Mouse (Mus musculus) forebrain, embryonic 14.5 days (tissue): ENCODE results near the gene Mrpl11. TPM values are rescaled to one million over a fixed set of nuclear protein-coding genes. Genes with fewer than 3 reads are reported as not detected.
"Not testable (repeated sequence)": the region's sequence is repeated elsewhere in the genome, so short reads cannot be mapped to it uniquely, and the experiment has no call there.

Experiments
- ATAC-seq: fragments of 200-750 bp; cut with Nextera tagmentation; 2 replicates; pipeline ENCODE4 v1.8.0; 2017; ENCODE audit warnings: mild to moderate bottlenecking, moderate library complexity
- DNase-seq: peaks from one replicate; pipeline ENCODE4 v3.0.0-alpha.2; 2015; ENCODE audit warnings: low spot score
- H3K27ac ChIP-seq: fragments of 300-500 bp; sonication (generic); 2 replicates; pipeline ENCODE4 v1.5.1; 2014; ENCODE audit warnings: low read depth, mild to moderate bottlenecking, control low read depth, low read length, moderate library complexity
- H3K27me3 ChIP-seq: fragments of 300-500 bp; sonication (generic); replicated peaks from 2 replicates; pipeline ENCODE4 v1.6.1; 2014; ENCODE audit warnings: low read length, control low read depth, mixed read lengths; ENCODE audit not compliant: control insufficient read depth, insufficient read depth
- H3K36me3 ChIP-seq: fragments of 300-500 bp; sonication (generic); 2 replicates; pipeline ENCODE4 v1.6.1; 2014; ENCODE audit warnings: low read length, control low read depth; ENCODE audit not compliant: control insufficient read depth, insufficient read depth
- H3K4me1 ChIP-seq: fragments of 300-500 bp; sonication (generic); 2 replicates; pipeline ENCODE4 v1.6.1; 2014; ENCODE audit warnings: antibody characterized with exemption, low read length, control low read depth; ENCODE audit not compliant: control insufficient read depth, insufficient read depth
- H3K4me2 ChIP-seq: fragments of 300-500 bp; sonication (generic); 2 replicates; pipeline ENCODE4 v1.6.1; 2014; ENCODE audit warnings: mild to moderate bottlenecking, control low read depth, low read length
- H3K4me3 ChIP-seq: fragments of 300-500 bp; sonication (generic); 2 replicates; pipeline ENCODE4 v1.5.1; 2014; ENCODE audit warnings: low read depth, low read length, control low read depth
- H3K9ac ChIP-seq: fragments of 300-500 bp; sonication (generic); 2 replicates; pipeline ENCODE4 v1.6.1; 2014; ENCODE audit warnings: mild to moderate bottlenecking, low read length, control low read depth, moderate library complexity
- H3K9me3 ChIP-seq: fragments of 300-500 bp; sonication (generic); replicated peaks from 2 replicates; pipeline ENCODE4 v1.6.1; 2016; ENCODE audit warnings: low read length, control low read depth, mixed read lengths; ENCODE audit not compliant: control insufficient read depth
- WGBS: fragments of 180-500 bp; shearing (Covaris S2); extraction: QIAGEN DNeasy Blood & Tissue Kit; methylation state at CpG from one replicate; pipeline ENCODE4 v1.1.7; 2014; 5-methylcytosine and 5-hydroxymethylcytosine counted together
- polyA plus RNA-seq: library from polyadenylated mRNA; unstranded; fragments of >200 nt; fragmentation: Nextera tagmentation; extraction: Ambion mirVana; gene quantifications from 2 replicates; pipeline ENCODE4 v1.2.1, GENCODE M21; 2014

Gene Mrpl11
- polyA plus RNA-seq, 1 experiment from 2014 or later = 148 TPM

DNA sequence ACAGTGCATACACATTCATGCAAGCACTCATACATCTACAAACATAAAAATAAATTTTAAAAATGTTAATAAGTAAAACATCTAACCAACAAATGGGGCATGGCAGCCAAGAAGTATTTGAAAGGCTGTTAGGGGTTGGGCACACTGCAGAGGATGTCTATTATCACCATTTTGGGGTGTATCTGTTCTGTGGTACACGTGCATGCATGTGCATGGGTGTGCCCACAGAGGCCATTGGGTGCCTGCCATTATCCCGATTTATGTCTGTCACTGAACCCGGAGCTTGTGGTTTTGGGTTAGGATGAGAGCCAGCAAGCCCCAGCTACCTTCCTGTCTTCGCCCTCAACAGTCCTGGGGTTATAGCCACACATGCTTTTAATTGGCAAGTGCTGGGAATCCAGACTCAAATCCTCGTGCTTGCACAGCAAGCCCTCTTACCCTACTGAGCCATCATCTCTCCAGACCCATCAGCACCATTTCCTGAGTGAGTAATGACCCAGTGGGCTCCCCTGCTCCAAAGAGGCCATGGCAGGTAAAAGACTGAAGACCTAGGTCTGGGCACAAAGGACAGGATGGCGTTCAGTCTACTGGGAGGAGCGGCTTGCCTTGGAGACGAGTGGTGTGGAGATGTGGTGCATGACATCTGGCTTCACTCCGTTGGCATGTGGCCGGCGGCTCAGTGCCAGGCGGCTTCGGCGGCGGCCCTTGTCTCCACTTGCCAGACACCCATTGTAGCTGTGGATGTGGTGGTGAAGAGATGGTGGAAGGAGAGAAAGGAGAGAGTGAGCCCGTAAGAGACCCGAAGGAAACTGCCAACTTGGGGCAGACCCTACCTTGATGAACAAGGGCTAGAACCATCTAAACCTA lies 24.3 kb upstream of the Mrpl11 start:
- 90% methylated on average over 17 of the region's 17 CpGs for WGBS
- Histone ChIP-seq H3K27ac (no peak overlapping the region), H3K4me1 (peaks cover 4% of the 10 kb centered on the region; the same call in 1 of the 2 replicates), H3K4me3 (no peak overlapping the region), H3K4me2 (no peak overlapping the region), H3K9me3 (no peaks in the 10 kb centered on the region), H3K27me3 (0 out of 2 replicates have a peak, but pooled peaks cover 3% of the 10 kb centered on the region), H3K36me3 (peaks cover 6% of the 10 kb centered on the region; the same call in 1 of the 2 replicates), H3K9ac (no peak overlapping the region)
- DNase-seq (no peak), ATAC-seq (no peak)

GRCm38 (mm10) chr19:4942551-4943252 lies 19.2 kb upstream of the Mrpl11 start, which contains the start of gene Peli3:
TSS of gene Peli3 (minus strand) at chr19:4943127.
- Histone ChIP-seq H3K4me3 (peak within 1 kb of the TSS; percentile 61), H3K4me2 (peak within 1 kb of the TSS; percentile 88), H3K36me3 (no peaks in the 10 kb centered on the region), H3K9ac (peak within 1 kb of the TSS; percentile 75), H3K27me3 (0 out of 2 replicates have a peak, but pooled peaks cover 3% of the 10 kb centered on the region), H3K4me1 (peaks cover 4% of the 10 kb centered on the region; the same call in 1 of the 2 replicates), H3K9me3 (no peaks in the 10 kb centered on the region), H3K27ac (peak within 1 kb of the TSS; percentile 33; the same call in 1 of the 2 replicates)
- DNase-seq (peak; percentile 88), ATAC-seq (peak; percentile 98)
- 0% methylated on average over 51 of the region's 55 CpGs for WGBS

DNA sequence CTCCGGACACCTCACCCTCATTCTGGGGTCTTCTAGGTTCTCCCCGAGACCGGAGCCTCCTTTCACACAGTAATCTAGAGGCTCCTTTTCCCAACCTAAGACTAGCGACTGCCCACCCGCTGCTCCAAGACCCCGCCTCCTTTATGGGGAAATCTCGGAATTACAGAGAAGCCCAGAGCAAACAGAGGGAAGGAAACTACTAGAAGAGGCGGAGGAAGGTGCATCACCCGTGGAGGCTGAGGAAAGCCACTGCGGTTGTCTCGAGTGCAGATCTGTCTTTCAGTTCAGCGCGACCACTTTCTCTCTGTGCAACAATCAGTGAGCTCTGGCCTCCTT lies 18.7 kb upstream of the Mrpl11 start:
- Histone ChIP-seq H3K9ac (peak overlapping the region; percentile 75; the same call in 1 of the 2 replicates), H3K27me3 (0 out of 2 replicates have a peak, but pooled peaks cover 3% of the 10 kb centered on the region), H3K9me3 (no peaks in the 10 kb centered on the region), H3K4me2 (peak overlapping the region; percentile 88), H3K36me3 (no peaks in the 10 kb centered on the region), H3K4me1 (peaks cover 4% of the 10 kb centered on the region; the same call in 1 of the 2 replicates), H3K4me3 (peak overlapping the region; percentile 61), H3K27ac (no peak overlapping the region)
- ATAC-seq = no peak
- DNase-seq = no peak
- WGBS = 8% methylated on average over 13 of the region's 13 CpGs

DNA sequence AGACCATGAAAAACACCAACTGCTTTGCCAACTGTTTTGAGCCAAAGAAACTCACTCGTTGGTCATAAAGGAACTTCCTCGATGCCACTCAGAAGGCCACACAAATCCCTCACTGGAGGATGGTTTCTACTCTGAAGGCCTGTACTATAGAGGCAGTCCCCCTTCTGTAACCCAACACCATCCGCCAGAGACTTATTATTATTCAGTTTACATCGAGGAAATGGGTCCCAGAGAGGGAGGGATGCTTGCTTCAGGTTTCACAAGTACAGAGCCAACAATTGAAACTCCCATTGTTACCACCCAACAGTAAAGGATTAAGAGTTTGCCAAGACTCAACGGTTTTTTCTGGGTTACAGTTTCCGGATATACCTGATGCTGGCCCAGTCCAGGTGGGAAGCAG lies 16.4 kb upstream of the Mrpl11 start:
- no peak overlapping the region for H3K9ac ChIP-seq
- H3K27ac ChIP-seq = no peak overlapping the region
- WGBS = 37% methylated on average over 6 of the region's 6 CpGs
- no peaks in the 10 kb centered on the region for H3K36me3 ChIP-seq
- H3K4me2 ChIP-seq = no peak overlapping the region
- DNase-seq = no peak
- H3K27me3 ChIP-seq = 0 out of 2 replicates have a peak, but pooled peaks cover 3% of the 10 kb centered on the region
- peaks cover 4% of the 10 kb centered on the region; the same call in 1 of the 2 replicates for H3K4me1 ChIP-seq
- H3K4me3 ChIP-seq = no peak overlapping the region
- H3K9me3 ChIP-seq = no peaks in the 10 kb centered on the region
- ATAC-seq = no peak

GRCm38 (mm10) chr19:4948641-4949040 lies 13.3 kb upstream of the Mrpl11 start:
- not testable (repeated sequence) for H3K36me3 ChIP-seq, H3K9me3 ChIP-seq, H3K27ac ChIP-seq, H3K9ac ChIP-seq, H3K4me1 ChIP-seq, ATAC-seq, H3K27me3 ChIP-seq, DNase-seq, H3K4me2 ChIP-seq, H3K4me3 ChIP-seq
- WGBS = 85% methylated on average over 9 of the region's 9 CpGs

GRCm38 (mm10) chr19:4968236-4968635 lies 6.3 kb downstream of the Mrpl11 start:
- Histone ChIP-seq H3K4me1 (peaks cover under 1% of the 10 kb centered on the region; the same call in 1 of the 2 replicates), H3K36me3 (peaks cover 24% of the 10 kb centered on the region), H3K27ac (no peak overlapping the region), H3K9me3 (no peaks in the 10 kb centered on the region), H3K4me3 (no peak overlapping the region), H3K4me2 (no peak overlapping the region), H3K9ac (no peak overlapping the region), H3K27me3 (no peaks in the 10 kb centered on the region)
- peak; percentile 27 for DNase-seq
- 0 out of 2 replicates have a peak, but pooled peaks have one; percentile 40 for ATAC-seq
- 94% methylated on average over 2 of the region's 2 CpGs for WGBS

DNA sequence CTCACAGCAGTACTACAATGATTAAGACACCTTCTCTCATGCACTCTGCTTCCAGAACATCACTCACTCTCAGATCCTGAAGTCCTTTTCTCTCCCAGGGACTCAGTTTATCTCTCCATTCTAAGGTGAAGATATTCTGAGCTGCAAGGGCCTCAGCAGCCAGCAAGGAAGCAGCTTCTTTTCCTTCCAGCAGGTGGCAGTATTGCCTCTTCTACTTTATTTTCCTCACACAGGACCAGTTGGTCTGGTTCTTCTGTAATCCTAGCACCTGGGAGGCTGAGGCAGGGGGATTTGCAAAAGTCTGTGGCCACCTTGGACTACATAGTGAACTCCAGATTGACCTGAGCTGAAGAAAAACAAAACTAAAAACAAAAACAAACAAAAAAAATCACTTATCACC lies 19.8 kb downstream of the Mrpl11 start:
- ATAC-seq (0 out of 2 replicates have a peak, but pooled peaks have one; percentile 55), DNase-seq (peak; percentile 86)
- no peaks in the 10 kb centered on the region for H3K4me1 ChIP-seq
- H3K27ac ChIP-seq = no peak overlapping the region
- H3K4me3 ChIP-seq = no peak overlapping the region
- no peaks in the 10 kb centered on the region for H3K36me3 ChIP-seq
- H3K4me2 ChIP-seq = no peak overlapping the region
- peaks cover 21% of the 10 kb centered on the region for H3K27me3 ChIP-seq
- no peak overlapping the region for H3K9ac ChIP-seq
- no peaks in the 10 kb centered on the region for H3K9me3 ChIP-seq

- H3K27me3 ChIP-seq = peaks cover 27% of the 10 kb centered on the region
- H3K4me1 ChIP-seq = peaks cover 4% of the 10 kb centered on the region
- ATAC-seq (no peak), DNase-seq (peak; percentile 79)
- peak overlapping the region; percentile 59 for H3K4me2 ChIP-seq
- no peak overlapping the region for H3K27ac ChIP-seq
- peak overlapping the region; percentile 54 for H3K9ac ChIP-seq
- 6% methylated on average over 13 of the region's 13 CpGs for WGBS
- peak overlapping the region; percentile 32; the same call in 1 of the 2 replicates for H3K4me3 ChIP-seq
- no peaks in the 10 kb centered on the region for H3K9me3 ChIP-seq
- H3K36me3 ChIP-seq = no peaks in the 10 kb centered on the region
These were observed 27.1 kb downstream of the Mrpl11 start for GRCm38 (mm10) chr19:4989013-4989412.
